Mouse (Mus musculus): ENCODE data around the gene Gm20920.
"Not testable (repeated sequence)": the region's sequence is repeated elsewhere in the genome, so short reads cannot be mapped to it uniquely, and the experiment has no call there.

Gm20920 gene

GRCm38 (mm10) chrY:51851820-51852219 lies at the start of gene Gm20920:
TSS of gene Gm20920 (plus strand) at chrY:51852120.
- not testable (repeated sequence) for DNase-seq (ENCODE audit: extremely low spot score, low read depth, low spot score)
